In the genomic region with DNA sequence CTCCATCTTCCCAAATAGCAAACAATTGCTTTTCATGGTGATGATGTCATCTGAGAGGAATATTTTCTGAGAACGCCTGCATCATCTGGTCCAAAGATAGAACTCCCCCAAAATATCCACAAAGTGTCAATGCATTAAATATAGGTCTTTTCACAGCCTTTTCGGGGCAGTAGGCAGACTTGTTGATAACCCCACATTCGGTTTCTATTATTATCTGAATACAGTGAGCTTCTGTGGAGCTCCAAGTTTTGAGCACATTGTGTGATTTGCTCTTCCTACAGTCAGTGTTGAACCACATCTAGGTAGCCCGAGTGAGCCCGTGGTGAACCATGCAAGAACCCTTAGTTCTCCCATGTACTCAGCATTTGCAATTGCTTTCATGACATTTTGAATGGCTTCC, we compare ENCODE assay signal across 22 mouse cellular contexts.
DNase-seq lines count a peak whose midpoint lies in the region; ATAC-seq lines count a peak whose summit lies in the region.
"Had no signal": no experiment of that assay in that cellular context is flagged by ENCODE, and none has a peak within 500 bp of the region (broad histone marks: within the 10 kb centered on the region; RNA-seq: fewer than 3 reads in every experiment).

No protein-coding gene starts in this region.

- DNase-seq in frontal cortex, postnatal 14 days (ENCODE audit: low spot score in 2 of 2): no peak
- peak; percentile 2 to 50 for DNase-seq in layer of hippocampus, adult 18-20 months (ENCODE audit: low spot score in 2 of 2)
- no peak for DNase-seq in layer of hippocampus, adult 8-10 months (ENCODE audit: low spot score in 2 of 2)
- peak; percentile 32 for DNase-seq in layer of hippocampus, adult 9-11 months
- no peak for DNase-seq in layer of hippocampus, adult 9-10 months (ENCODE audit: low spot score)
- peak; percentile 61 for DNase-seq in brain, adult 2 months (ENCODE audit: low read depth, low spot score)
- no peak for DNase-seq in cerebellum, adult 9-10 months
- DNase-seq: adrenal gland, adult 8-10 months; adrenal gland, postnatal 14 days; adrenal gland, postnatal 36 days; B cell, adult 2 months; cerebellum, adult 11 months; cerebellum, adult 18-20 months; cerebellum, adult 8-10 months; cerebellum, postnatal 10 days; cerebellum, postnatal 25 days had no signal

- ATAC-seq in frontal cortex, adult (ENCODE audit: low TSS enrichment): peak; percentile 67
- ATAC-seq: activated CD4-positive, CD25-positive, alpha-beta regulatory T cell, adult 4 months; CD4-positive, CD25-positive, alpha-beta regulatory T cell, adult 4 months; forebrain, embryonic 13.5 days; forebrain, embryonic 15.5 days; Patski had no signal

Comparison
In these comparisons a context has a peak if more than half of its experiments do, and no peak if none do; other contexts are left out.
1. DNase-seq: peak in layer of hippocampus, adult 18-20 months (2 of 2), layer of hippocampus, adult 9-11 months (single experiment) and brain, adult 2 months (single experiment); none in frontal cortex, postnatal 14 days (0 of 2), layer of hippocampus, adult 8-10 months (0 of 2), layer of hippocampus, adult 9-10 months (single experiment) and cerebellum, adult 9-10 months (single experiment).